18 mouse cellular contexts compared by ENCODE assay signal in genomic region chr5:150937501-150937900, GRCm38 (mm10). TPM values are rescaled to one million over a fixed set of nuclear protein-coding genes. Genes with fewer than 3 reads are reported as not detected.
"Had no signal": no experiment of that assay in that cellular context is flagged by ENCODE, and none has a peak within 500 bp of the region (broad histone marks: within the 10 kb centered on the region; RNA-seq: fewer than 3 reads in every experiment).

No protein-coding gene starts in this region.

- H3K4me2 ChIP-seq: limb, embryonic 12.5 days; liver, embryonic 11.5 days; liver, embryonic 15.5 days; midbrain, embryonic 11.5 days; neural tube, embryonic 13.5 days had no signal

- H3K36me3 ChIP-seq: limb, embryonic 12.5 days; liver, embryonic 15.5 days; neural tube, embryonic 13.5 days had no signal

- H3K9me3 ChIP-seq: limb, embryonic 12.5 days; liver, embryonic 15.5 days; neural tube, embryonic 13.5 days had no signal

- DNase-seq: kidney, adult 8-10 months; kidney, postnatal 25 days; lung, adult 2 months; lung, postnatal 10 days; retina, postnatal 1 day; right cerebral cortex, postnatal 4 days; spleen, adult 18-20 months; thymus, adult 2 months; thymus, postnatal 25 days had no signal

- ATAC-seq: midbrain, embryonic 16.5 days had no signal

- H3K4me3 ChIP-seq: left cerebral cortex, adult 2 months; limb, embryonic 12.5 days; liver, embryonic 15.5 days; megakaryocyte, embryonic 14.5 days; neural tube, embryonic 13.5 days had no signal

- H3K27ac ChIP-seq: left cerebral cortex, adult 2 months; liver, embryonic 15.5 days; macrophage; neural tube, embryonic 13.5 days had no signal

- H3K27me3 ChIP-seq: limb, embryonic 12.5 days; liver, embryonic 15.5 days; megakaryocyte, embryonic 14.5 days; neural tube, embryonic 13.5 days had no signal

- H3K9ac ChIP-seq: limb, embryonic 12.5 days; liver, embryonic 15.5 days; neural tube, embryonic 13.5 days had no signal

- H3K4me1 ChIP-seq: liver, embryonic 15.5 days; megakaryocyte, embryonic 14.5 days had no signal

RNA-seq across cellular contexts. Expression of gene Kl, which starts 14.9 kb away (rescaled TPM):
- polyA plus RNA-seq: liver, embryonic 11.5 days; macrophage had no signal
